Mouse (Mus musculus): ENCODE measurements around the gene Gm813.
"Not testable (repeated sequence)": the region's sequence is repeated elsewhere in the genome, so short reads cannot be mapped to it uniquely, and the experiment has no call there.

The Gm813 gene

GRCm38 (mm10) chr16:58616878-58617277, at the start of gene Gm813:
Gene Gm813, minus strand, starts transcription at chr16:58616978.
- DNase-seq (ENCODE audit: extremely low read depth, low read depth): no peak

DNA sequence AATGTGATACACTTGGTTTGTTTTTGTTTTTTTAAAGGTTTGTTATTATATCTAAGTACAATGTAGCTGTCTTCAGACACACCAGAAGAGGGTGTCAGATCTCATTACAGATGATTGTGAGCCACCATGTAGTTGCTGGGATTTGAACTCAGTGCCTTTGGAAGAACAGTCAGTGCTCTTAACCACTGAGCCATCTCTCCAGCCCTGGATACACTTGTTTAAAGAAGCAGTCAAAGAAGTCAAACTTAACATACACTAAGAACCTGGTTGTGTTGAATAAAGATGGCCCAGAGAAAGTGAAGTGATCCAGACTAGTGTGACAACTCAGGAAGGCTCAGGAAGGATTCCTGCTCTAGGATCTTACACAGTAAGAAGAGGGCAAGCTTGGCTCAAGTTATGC, 48.4 kb upstream of the Gm813 start:
- DNase-seq (ENCODE audit: extremely low read depth, low read depth): not testable (repeated sequence)

DNA sequence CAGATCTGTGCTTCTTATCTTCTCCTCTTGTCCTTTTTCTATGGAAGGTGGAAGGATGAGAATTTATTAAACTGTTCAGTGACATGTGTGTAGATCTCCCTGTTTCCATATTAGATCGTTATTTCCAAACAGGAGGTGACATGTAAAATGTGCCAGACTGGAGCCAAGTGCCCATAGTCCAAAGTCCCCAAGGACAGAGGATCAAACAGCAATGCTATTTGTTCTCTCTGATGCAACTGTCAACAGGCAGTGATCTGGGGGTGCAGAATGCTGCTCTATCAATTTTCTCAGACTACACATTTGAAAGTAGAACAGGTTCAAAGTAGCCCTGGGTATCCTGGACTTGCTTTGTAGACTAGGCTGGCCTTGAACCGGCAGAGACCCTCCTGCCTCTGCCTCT, 47.0 kb upstream of the Gm813 start:
- DNase-seq (ENCODE audit: extremely low read depth, low read depth): no peak

- peak; percentile 60 for DNase-seq (ENCODE audit: extremely low read depth, low read depth)
These were observed 46.2 kb upstream of the Gm813 start for GRCm38 (mm10) chr16:58663021-58663420.

DNA sequence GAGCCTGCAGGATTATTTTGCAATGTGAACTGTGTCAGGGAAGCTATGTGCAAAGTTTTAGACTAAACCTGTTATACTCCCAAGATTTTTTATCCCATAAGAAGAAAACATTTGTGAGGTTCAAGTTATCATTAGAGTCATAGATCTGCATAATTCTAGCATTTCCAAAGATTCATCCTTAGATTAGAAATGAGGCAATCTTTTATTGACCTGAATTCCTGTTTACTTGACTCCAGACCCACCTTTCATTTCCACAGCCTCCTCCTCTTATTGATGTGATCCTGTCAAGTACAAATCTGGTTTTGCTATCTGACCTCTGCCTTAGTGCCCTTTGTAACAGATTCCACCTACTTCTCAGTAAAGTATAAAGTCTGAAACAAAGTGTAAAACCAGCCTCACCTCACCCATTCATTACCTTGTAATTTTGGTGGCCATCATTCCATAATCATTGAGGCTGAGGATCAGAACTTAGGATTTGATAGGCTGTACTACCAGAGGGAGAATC, 45.6 kb upstream of the Gm813 start:
- no peak for DNase-seq (ENCODE audit: extremely low read depth, low read depth)

DNA sequence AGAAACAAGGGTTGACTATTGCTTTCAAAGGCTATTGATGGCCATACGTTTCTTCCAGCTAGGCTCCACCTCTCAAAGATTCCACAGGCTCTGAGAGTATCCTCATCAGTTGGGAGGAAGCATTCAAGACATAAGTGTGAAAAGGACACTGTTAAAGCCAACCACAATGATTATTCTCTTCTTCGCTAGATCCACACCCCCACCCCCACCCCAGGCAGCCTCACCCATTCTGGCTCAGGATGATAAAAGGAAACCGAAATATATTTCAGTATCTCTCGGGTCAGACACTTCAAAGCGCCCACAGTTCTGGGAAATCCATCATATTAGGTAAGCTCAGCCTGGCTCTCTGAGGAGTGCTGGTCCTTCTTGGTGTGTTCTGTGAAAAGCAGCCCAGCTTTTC, 45.0 kb upstream of the Gm813 start:
- peak; percentile 89 for DNase-seq (ENCODE audit: extremely low read depth, low read depth)

DNA sequence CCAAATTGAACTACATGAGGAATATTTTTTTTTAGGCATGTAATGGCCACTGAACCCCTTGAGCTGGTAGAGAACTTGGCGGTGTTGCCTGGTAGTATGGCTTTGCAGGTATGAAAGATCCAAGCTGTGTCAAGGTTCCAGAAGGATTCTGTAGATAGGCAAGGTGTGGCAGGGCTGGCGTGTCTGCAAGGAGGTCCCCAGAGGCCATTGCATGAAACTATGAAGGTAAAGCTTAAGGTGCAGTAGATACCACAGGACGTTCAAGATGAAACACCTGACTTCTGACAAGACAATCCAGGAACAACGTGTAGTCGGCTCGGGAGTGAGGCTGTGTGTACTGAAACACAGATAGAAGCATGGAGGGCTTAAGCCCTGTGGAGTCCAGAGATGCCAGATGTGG, 41.9 kb upstream of the Gm813 start:
- no peak for DNase-seq (ENCODE audit: extremely low read depth, low read depth)

- no peak for DNase-seq (ENCODE audit: extremely low read depth, low read depth)
These were observed 39.7 kb upstream of the Gm813 start for GRCm38 (mm10) chr16:58656526-58656925.

DNA sequence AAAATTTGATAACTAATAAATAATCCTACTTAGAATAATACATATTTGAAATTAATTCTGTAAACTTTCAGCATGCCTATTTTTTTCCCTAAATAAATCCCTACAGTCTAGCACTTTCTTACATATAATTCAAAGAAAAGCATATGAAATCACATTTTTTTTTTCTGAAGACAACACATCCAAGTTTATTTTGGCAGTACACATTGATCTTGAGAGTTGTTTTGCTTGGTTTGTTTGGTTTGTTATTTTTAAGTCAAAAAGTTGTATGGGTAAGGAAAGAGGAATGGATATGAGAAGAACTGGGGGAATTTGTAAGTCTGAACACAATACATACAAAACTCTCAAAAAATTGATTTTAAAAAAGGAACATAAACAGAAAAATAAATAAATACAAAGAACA, 39.0 kb upstream of the Gm813 start:
- no peak for DNase-seq (ENCODE audit: extremely low read depth, low read depth)

DNA sequence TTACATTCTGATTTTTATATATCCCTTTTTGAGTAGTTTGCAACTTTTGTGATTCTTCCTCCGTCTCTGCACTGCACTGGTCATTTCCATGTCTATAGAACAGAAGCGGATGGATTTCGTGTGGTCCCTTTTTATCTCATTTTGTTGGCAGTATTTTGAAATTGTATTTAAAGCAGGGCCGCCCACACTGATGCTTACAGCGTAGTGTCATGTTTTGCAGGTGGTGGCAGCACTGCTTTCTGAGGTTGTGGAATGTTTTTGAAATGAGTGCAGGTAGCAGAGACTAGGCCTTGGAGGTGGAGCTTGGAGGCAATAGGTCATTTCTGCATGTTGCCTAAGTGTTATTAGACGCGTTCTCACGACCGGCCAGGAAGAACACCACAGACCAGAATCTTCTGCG, 33.2 kb upstream of the Gm813 start:
- DNase-seq (ENCODE audit: extremely low read depth, low read depth): no peak

GRCm38 (mm10) chr16:58638689-58639175, 22.0 kb upstream of the Gm813 start, which contains the start of gene E330017A01Rik:
Gene E330017A01Rik, minus strand, starts transcription at chr16:58638739.
- peak; percentile 64 for DNase-seq (ENCODE audit: extremely low read depth, low read depth)

GRCm38 (mm10) chr16:58638016-58638415, 21.2 kb upstream of the Gm813 start:
- no peak for DNase-seq (ENCODE audit: extremely low read depth, low read depth)

DNA sequence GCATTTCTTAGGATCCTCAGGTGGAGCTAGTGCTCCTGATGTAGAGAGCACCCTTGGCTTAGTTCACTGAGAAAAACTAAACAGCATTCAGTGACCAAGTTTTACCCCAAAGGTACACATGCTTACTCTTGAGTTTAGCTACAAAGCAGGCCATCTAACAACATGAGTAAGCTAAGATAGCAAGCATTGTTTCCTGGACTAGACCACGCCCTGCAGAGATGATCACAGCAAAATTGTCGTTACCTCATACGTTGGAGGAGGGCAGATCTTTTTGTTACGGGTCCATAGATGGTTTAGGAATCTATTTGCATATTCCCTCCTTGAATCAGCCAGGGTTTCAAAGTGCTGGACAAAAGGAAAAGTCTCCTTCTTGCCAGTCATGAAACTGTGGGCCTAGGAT, 20.7 kb upstream of the Gm813 start:
- peak; percentile 60 for DNase-seq (ENCODE audit: extremely low read depth, low read depth)

DNA sequence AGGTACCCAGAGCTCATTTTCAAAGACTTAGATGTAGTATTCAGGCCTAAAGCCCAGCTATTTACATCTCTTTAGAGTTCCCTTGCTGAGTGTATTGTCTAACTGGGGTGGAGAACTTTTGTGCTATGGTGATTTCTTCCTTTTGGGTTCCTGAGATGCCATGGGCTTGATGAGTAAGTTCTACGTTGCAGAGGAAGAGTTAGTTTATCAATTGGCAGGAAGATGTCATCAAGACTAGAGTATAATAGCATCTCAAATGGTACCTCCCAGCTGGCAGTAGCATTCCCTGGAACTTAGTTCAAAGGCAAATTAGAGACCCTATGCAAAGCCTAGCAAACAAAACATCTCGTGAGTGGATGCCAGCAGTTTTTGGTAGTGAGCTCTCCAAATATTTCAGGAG, 19.1 kb upstream of the Gm813 start:
- DNase-seq (ENCODE audit: extremely low read depth, low read depth): no peak

DNA sequence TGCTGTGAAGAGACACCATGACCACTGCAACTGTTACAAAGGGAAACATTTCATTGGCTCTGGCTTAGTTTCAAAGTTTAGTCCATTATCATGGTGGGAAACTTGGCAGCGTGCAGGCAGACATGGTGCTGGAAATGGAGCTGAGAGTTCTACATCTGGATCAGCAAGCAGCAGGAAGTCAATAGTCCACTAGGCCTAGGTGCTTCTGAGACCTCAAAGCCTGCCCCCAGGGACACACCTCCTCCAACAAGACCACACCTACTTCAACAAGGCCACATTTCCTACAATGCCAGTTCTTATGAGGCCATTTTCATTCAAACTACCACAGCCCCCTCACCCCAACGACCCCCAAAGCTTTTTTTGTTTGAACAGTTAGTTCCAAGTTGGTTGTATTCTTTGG, 13.0 kb upstream of the Gm813 start:
- DNase-seq (ENCODE audit: extremely low read depth, low read depth): no peak

DNA sequence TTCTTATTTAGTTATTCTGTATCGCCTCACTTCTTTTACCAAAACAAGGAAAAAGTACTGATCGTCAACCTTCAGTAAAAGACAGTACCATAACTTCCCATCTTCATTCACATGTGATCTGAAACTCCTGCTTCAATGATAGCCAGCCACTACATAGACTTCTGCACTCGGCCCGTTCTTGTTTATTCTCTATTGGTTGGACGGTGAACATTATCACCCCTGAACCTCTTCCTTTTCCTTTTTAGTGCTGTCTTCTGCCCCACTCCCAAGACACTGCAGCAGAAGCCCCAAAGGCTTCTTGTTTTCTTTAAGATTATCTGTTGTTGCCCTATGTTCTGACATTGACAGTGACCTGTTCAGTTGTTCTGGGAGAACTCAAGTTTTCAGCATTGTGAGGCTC, 12.2 kb upstream of the Gm813 start:
- DNase-seq (ENCODE audit: extremely low read depth, low read depth): no peak

DNA sequence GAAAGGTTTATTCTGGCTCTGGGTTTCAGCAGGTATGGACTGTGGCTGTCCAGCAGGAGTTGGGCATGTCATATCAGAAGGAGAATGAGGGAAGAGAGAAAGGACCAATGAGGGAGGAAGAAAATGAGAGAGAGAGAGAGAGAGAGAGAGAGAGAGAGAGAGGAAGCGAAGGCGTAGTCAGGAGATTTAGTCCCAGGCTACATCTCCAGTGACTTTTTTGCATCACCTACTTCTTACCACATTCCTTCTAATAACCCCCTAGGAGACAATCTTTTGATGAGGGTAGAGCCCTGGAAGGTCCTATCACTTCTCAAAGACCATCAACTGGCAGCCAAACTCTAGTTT, 11.5 kb upstream of the Gm813 start:
- DNase-seq (ENCODE audit: extremely low read depth, low read depth): no peak

GRCm38 (mm10) chr16:58627597-58628335, 11.0 kb upstream of the Gm813 start:
- DNase-seq (ENCODE audit: extremely low read depth, low read depth): no peak

DNA sequence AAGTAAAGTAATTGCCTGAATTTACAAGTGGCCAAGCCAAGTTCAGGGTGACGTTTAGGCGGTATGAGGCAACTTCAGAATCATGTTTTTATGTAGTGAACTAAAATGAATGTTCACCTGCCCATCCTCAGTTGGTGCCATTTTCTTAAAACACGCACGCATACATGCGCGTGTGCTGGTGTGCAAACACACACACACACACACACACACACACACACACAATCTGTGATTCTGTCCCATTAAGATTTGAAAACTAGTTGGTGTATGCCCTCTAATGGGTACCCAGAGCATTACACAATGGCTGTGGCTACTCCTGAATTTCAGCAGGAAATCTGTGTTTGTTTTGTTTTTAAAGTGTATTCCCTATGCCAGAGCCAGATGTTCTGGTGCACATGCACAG, 7.2 kb upstream of the Gm813 start:
- no peak for DNase-seq (ENCODE audit: extremely low read depth, low read depth)

- no peak for DNase-seq (ENCODE audit: extremely low read depth, low read depth)
These were observed 6.3 kb upstream of the Gm813 start for GRCm38 (mm10) chr16:58623114-58623513.

DNA sequence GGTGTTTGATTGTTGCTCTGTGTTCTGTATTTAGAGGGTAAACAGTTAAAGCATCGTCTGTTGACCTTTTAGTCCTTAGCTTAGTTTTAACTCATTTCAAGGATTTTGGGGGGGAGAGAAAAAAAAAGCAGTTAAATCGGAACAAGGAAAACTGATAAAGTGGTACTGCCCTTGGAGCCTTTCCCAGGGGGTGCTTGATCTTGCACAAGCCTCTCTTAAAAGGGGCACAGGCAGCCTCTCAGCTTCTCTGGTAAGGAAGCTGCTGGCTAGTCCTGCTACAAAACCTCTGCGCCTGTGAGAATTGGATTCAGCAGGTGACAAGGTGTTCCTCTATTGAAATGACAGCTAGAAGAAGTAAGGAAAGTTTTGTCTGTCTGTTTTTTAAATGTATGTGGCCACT, 5.6 kb upstream of the Gm813 start:
- no peak for DNase-seq (ENCODE audit: extremely low read depth, low read depth)

DNA sequence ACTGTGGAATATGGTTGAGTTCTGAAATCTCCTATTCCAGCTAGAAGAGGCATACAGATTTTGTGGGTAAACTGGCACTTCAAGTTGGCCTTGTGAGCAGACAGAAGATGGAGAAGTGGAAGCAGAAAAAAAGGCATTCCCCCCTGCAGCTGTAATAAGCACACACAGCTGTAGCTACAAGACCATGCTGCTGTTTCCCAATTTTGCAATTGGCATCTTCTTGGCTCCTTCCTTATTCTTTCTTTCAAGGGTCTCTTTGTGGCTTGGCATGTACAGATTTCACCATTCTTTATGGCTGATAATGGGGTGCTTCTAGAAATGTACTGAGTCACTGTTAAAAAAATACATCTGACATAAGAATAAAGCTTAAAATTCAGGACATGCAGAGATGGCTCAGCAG, 568 bp upstream of the Gm813 start:
- DNase-seq (ENCODE audit: extremely low read depth, low read depth): no peak

DNA sequence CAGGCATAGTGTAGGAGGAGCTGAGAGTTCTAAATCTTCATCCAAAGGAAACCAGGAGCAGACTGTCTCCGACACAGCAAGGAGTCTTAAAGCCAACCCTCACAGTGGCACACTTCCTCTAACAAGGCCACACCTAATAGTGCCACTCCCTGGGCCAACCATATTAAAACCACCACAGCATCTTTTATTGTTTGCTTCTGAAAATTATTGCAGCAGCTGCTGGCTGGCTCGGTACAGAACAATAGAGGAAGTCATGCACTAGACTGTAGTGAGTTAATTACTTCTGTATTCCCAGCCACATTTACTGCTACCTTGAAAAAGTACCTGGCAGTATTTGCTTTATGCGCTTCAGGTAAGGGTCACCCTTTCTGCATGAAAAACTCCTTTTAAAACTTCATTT, 3.8 kb downstream of the Gm813 start:
- DNase-seq (ENCODE audit: extremely low read depth, low read depth): no peak
